Mouse (Mus musculus): ENCODE measurements at regions not wholly inside any gene's neighbourhood (a gene's known extent, or its start where the extent isn't known, plus 50 kb on each side); places are given as distances from the start of the nearest gene placed in this dataset.

GRCm38 (mm10) chr13:97578595-97578994, 181.8 kb downstream of the Gm10260 start:
- TF ChIP-seq CTCF (conservative IDR thresholded peaks at IDR 0.05; ENCODE audit: insufficient read depth, insufficient read length, low read depth, low read length) (no peak), POLR2A (IDR thresholded peaks at IDR 0.05; ENCODE audit: low read depth, low read length) (no peak)
